Mouse (Mus musculus): Measurements from ENCODE around the gene Nxpe3. TPM values are rescaled to one million over a fixed set of nuclear protein-coding genes. Genes with fewer than 3 reads are reported as not detected.

The Nxpe3 gene
- polyA plus RNA-seq, 1 experiment: 1.3 TPM

DNA sequence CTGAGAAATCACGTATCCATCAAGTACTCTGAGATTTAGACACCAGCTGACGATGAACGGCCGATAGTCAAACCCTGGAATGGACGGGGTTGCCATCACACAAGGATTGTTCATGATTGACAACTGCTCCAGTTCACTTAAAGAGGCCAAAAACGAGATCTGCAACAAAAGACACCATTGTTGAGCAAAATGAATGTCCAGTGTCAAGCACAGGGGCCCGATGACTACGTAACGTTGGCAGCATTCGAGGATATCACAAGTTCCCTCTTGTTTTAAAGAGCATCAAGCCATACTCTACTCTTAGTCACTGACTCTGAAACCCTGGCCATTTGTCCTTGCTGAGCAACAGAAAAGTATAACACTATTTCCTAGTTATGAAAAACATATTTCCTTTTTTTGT lies 27.0 kb upstream of the Nxpe3 start:
- no peaks in the 10 kb centered on the region for H3K36me3 ChIP-seq (ENCODE audit: control insufficient read depth, insufficient read depth, low read length)
- H3K4me3 ChIP-seq (ENCODE audit: low read depth, low read length): no peak overlapping the region
- 91% methylated on average over 10 of the region's 10 CpGs for WGBS
- no peak overlapping the region for H3K27ac ChIP-seq (ENCODE audit: insufficient read depth, low read depth, low read length)
- H3K27me3 ChIP-seq (ENCODE audit: control insufficient read depth, insufficient read depth, low read length): no peaks in the 10 kb centered on the region
- no peaks in the 10 kb centered on the region for H3K4me1 ChIP-seq (ENCODE audit: control insufficient read depth, insufficient read depth, insufficient read length, low read length)
- TF ChIP-seq POLR2A (IDR thresholded peaks at IDR 0.05; ENCODE audit: low read depth, low read length) (no peak), CTCF (IDR thresholded peaks at IDR 0.05; ENCODE audit: extremely low read depth, insufficient read length, insufficient replicate concordance, low read depth, low read length) (no peak)

DNA sequence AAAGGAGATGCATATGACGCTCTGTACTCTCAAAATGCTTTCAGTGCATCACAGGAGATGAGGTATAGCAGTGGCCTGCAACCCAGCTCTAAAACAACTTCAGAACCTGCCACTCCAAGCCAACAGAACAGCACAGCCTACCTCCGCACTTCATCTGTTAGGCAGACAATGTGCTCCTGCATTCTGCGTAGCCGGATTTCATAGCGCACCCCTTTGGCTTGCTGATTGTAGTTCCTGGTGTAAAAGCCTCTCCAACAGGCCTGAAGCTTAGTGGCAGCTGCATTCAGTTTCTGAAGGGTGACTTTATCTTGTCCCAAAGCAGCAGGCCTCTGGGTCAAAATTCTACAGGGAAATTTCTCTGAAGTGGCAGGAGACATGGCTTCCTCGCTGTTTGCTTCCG lies 19.6 kb upstream of the Nxpe3 start:
- Histone ChIP-seq H3K36me3 (ENCODE audit: control insufficient read depth, insufficient read depth, low read length) (no peaks in the 10 kb centered on the region), H3K4me3 (ENCODE audit: low read depth, low read length) (no peak overlapping the region), H3K4me1 (ENCODE audit: control insufficient read depth, insufficient read depth, insufficient read length, low read length) (0 out of 2 replicates have a peak, but pooled peaks cover 2% of the 10 kb centered on the region), H3K27ac (ENCODE audit: insufficient read depth, low read depth, low read length) (no peak overlapping the region), H3K27me3 (ENCODE audit: control insufficient read depth, insufficient read depth, low read length) (no peaks in the 10 kb centered on the region)
- WGBS: 96% methylated on average over 7 of the region's 7 CpGs
- TF ChIP-seq CTCF (IDR thresholded peaks at IDR 0.05; ENCODE audit: extremely low read depth, insufficient read length, insufficient replicate concordance, low read depth, low read length) (no peak), POLR2A (IDR thresholded peaks at IDR 0.05; ENCODE audit: low read depth, low read length) (no peak)

- no peak overlapping the region for H3K27ac ChIP-seq (ENCODE audit: insufficient read depth, low read depth, low read length)
- peaks cover 4% of the 10 kb centered on the region; the same call in 1 of the 2 replicates for H3K4me1 ChIP-seq (ENCODE audit: control insufficient read depth, insufficient read depth, insufficient read length, low read length)
- TF ChIP-seq CTCF (IDR thresholded peaks at IDR 0.05; ENCODE audit: extremely low read depth, insufficient read length, insufficient replicate concordance, low read depth, low read length) (no peak), POLR2A (IDR thresholded peaks at IDR 0.05; ENCODE audit: low read depth, low read length) (no peak)
- 85% methylated on average over 10 of the region's 10 CpGs for WGBS
- H3K36me3 ChIP-seq (ENCODE audit: control insufficient read depth, insufficient read depth, low read length): no peaks in the 10 kb centered on the region
- no peaks in the 10 kb centered on the region for H3K27me3 ChIP-seq (ENCODE audit: control insufficient read depth, insufficient read depth, low read length)
- H3K4me3 ChIP-seq (ENCODE audit: low read depth, low read length): no peak overlapping the region
These were observed 15.2 kb upstream of the Nxpe3 start for GRCm38 (mm10) chr16:55910208-55910793.

DNA sequence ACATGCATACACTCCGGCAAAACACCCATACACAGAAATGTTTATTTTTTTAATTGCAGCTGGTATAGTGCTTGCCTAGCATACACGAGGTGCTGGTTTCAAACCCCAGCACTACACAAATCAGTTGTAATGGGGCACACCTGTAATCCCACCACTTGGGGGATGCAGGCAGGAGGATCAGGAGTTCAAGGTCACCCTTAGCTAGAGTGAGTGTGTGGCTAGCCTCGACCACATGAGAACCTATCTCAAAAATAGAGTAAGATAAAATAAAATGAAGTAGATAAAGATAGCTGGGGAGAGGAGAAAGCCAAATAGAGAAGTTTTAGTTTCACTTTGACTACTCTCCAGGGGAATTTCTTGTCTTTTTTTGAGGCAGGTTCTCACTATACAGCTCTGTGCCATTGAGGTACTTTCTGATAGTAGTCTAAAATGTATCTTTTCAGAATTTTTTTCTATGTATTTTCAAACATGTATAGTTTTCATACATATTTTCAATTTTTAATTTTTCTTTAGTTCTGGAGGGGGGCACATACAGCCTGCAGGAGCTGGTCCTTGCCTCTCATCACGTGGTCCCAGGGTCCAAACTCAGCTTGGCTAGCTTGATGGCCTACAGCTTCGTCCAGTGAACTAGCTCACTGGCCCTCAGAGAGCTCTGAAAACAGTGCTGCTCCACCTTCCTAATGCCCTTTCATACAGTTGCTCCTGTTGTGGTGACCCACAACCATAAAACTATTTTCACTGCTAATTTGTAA lies 12.0 kb upstream of the Nxpe3 start:
- H3K36me3 ChIP-seq (ENCODE audit: control insufficient read depth, insufficient read depth, low read length): no peaks in the 10 kb centered on the region
- H3K27ac ChIP-seq (ENCODE audit: insufficient read depth, low read depth, low read length): no peak overlapping the region
- H3K4me1 ChIP-seq (ENCODE audit: control insufficient read depth, insufficient read depth, insufficient read length, low read length): peaks cover 4% of the 10 kb centered on the region; the same call in 1 of the 2 replicates

DNA sequence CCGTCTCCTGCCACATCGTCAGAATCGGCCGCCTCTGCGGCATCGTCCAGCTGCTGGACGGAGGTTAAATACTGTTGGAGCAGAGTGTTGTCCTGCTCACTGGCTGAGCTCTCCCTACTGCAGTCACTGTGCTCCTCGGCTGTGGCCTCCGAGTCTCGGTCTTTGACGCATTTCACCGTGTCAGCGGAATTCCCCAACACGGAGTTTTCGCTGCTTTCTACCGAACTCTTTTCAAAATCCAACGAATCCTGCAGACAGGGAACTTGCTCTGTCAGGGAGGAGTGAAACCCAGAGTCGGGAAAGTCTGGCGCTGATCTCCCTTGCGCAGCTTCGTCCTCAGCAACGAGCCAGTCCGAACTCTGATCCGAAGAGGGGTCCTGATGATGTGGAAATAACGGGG lies 10.3 kb upstream of the Nxpe3 start:
- TF ChIP-seq POLR2A (IDR thresholded peaks at IDR 0.05; ENCODE audit: low read depth, low read length) (no peak), CTCF (IDR thresholded peaks at IDR 0.05; ENCODE audit: extremely low read depth, insufficient read length, insufficient replicate concordance, low read depth, low read length) (no peak)
- Histone ChIP-seq H3K36me3 (ENCODE audit: control insufficient read depth, insufficient read depth, low read length) (no peaks in the 10 kb centered on the region), H3K4me3 (ENCODE audit: low read depth, low read length) (no peak overlapping the region), H3K27me3 (ENCODE audit: control insufficient read depth, insufficient read depth, low read length) (no peaks in the 10 kb centered on the region), H3K27ac (ENCODE audit: insufficient read depth, low read depth, low read length) (no peak overlapping the region), H3K4me1 (ENCODE audit: control insufficient read depth, insufficient read depth, insufficient read length, low read length) (peaks cover 3% of the 10 kb centered on the region; the same call in 1 of the 2 replicates)
- WGBS: 94% methylated on average over 25 of the region's 25 CpGs

More for the DNA sequence above, 12.0 kb upstream of the Nxpe3 start:
- TF ChIP-seq POLR2A (IDR thresholded peaks at IDR 0.05; ENCODE audit: low read depth, low read length): no peak
- no peak for TF ChIP-seq CTCF (IDR thresholded peaks at IDR 0.05; ENCODE audit: extremely low read depth, insufficient read length, insufficient replicate concordance, low read depth, low read length)
- no peaks in the 10 kb centered on the region for H3K27me3 ChIP-seq (ENCODE audit: control insufficient read depth, insufficient read depth, low read length)
- H3K4me3 ChIP-seq (ENCODE audit: low read depth, low read length): no peak overlapping the region
- WGBS: 77% methylated on average over 5 of the region's 5 CpGs

- peak overlapping the region; percentile 35; the same call in 1 of the 2 replicates for H3K4me3 ChIP-seq (ENCODE audit: low read depth, low read length)
- H3K27ac ChIP-seq (ENCODE audit: insufficient read depth, low read depth, low read length): no peak overlapping the region
- H3K27me3 ChIP-seq (ENCODE audit: control insufficient read depth, insufficient read depth, low read length): no peaks in the 10 kb centered on the region
- peaks cover 3% of the 10 kb centered on the region; the same call in 1 of the 2 replicates for H3K4me1 ChIP-seq (ENCODE audit: control insufficient read depth, insufficient read depth, insufficient read length, low read length)
- no peaks in the 10 kb centered on the region for H3K36me3 ChIP-seq (ENCODE audit: control insufficient read depth, insufficient read depth, low read length)
- 42% methylated on average over 14 of the region's 14 CpGs for WGBS
- TF ChIP-seq CTCF (IDR thresholded peaks at IDR 0.05; ENCODE audit: extremely low read depth, insufficient read length, insufficient replicate concordance, low read depth, low read length): no peak
- TF ChIP-seq POLR2A (IDR thresholded peaks at IDR 0.05; ENCODE audit: low read depth, low read length): no peak
These were observed 7.0 kb upstream of the Nxpe3 start for GRCm38 (mm10) chr16:55901839-55902756.
